Comparison of ENCODE assay signal across 21 mouse cellular contexts in the genomic region with DNA sequence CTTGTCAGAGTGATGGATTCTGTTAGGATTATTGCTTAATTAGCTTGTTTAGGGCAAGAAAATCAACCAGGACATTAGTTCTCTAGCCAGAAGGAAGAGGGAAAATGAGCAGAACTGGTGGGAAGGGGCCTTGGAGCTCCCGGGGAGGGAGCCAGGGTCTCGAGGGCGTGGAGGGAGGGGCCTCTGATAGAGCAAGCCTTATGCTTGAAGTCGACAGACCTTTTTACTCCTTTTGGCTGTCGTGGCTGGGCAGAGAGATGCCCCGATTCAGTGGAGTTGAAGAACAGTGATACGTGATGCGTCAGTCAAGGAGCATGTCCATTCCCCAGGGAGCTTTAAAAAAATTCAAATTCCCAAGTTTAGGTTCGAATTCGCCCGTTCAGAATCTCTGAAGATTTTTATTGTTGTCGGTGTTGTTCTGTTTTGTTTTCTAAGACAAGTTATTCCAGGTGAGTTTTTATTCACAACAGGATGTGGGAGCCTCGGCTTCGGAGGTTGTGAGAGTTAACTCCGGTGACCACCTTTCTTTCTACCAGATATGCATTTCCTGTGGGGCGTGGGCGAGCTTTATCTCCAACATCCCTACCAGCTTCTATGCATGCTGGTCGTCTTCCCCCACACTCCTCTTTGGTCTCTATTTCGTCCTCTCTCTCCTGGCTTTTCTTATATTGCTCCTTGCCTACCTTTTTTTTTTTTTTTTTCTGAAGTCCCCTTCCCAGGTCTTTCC.
A peak's percentile ranks its signal among the peaks of the same experiment; 100 is the strongest.
DNase-seq lines count a peak whose midpoint lies in the region; ATAC-seq lines count a peak whose summit lies in the region.
"Had no signal": no experiment of that assay in that cellular context is flagged by ENCODE, and none has a peak within 500 bp of the region (broad histone marks: within the 10 kb centered on the region; RNA-seq: fewer than 3 reads in every experiment).

No protein-coding gene starts in this region.

- WGBS in heart, embryonic 10.5 days: 42% methylated on average over 19 of the region's 19 CpGs
- WGBS in kidney, embryonic 15.5 days: 53% methylated on average over 19 of the region's 19 CpGs

- no peaks in the 10 kb centered on the region for H3K9me3 ChIP-seq in heart, embryonic 10.5 days
- H3K9me3 ChIP-seq in kidney, embryonic 15.5 days (replicated peaks): no peaks in the 10 kb centered on the region
- H3K9me3 ChIP-seq: forebrain, embryonic 13.5 days; hindbrain, embryonic 13.5 days; limb, embryonic 12.5 days had no signal

- H3K27me3 ChIP-seq in heart, embryonic 10.5 days (ENCODE audit: insufficient read depth, poor library complexity, severe bottlenecking): peaks cover 19% of the 10 kb centered on the region
- H3K27me3 ChIP-seq in kidney, embryonic 15.5 days: peaks cover 13% of the 10 kb centered on the region

- no peak overlapping the region for H3K9ac ChIP-seq in kidney, embryonic 15.5 days
- H3K9ac ChIP-seq: forebrain, embryonic 13.5 days; hindbrain, embryonic 13.5 days; limb, embryonic 12.5 days; liver, postnatal 0 days had no signal

- intact Hi-C loops in left cerebral cortex, postnatal 4 days (cut with DNase I): no loop called here

- DNase-seq in heart, embryonic 10.5 days (ENCODE audit: low spot score): peak; percentile 72
- DNase-seq in heart, adult 9 months (ENCODE audit: low spot score in 2 of 2): no peak
- peak; percentile 73 for DNase-seq in T-cell, adult 2 months (ENCODE audit: low spot score)
- peak; percentile 47 for DNase-seq in thymus, postnatal 0 days (ENCODE audit: low spot score)
- DNase-seq in gastrocnemius, adult 8-10 months (ENCODE audit: low spot score in 2 of 2): no peak
- DNase-seq in left cerebral cortex, postnatal 4 days: no peak
- DNase-seq: adrenal gland, postnatal 14 days; cerebellum, adult 2 months; gastrocnemius, postnatal 10 days; kidney, adult 8-10 months; liver, postnatal 0 days had no signal

- H3K4me3 ChIP-seq in heart, embryonic 10.5 days: no peak overlapping the region
- H3K4me3 ChIP-seq in kidney, embryonic 15.5 days (replicated peaks): no peak overlapping the region
- H3K4me3 ChIP-seq: forebrain, embryonic 13.5 days; hindbrain, embryonic 13.5 days; layer of hippocampus, adult 2 months; limb, embryonic 12.5 days had no signal

- H3K27ac ChIP-seq in heart, embryonic 10.5 days: no peak overlapping the region
- no peak overlapping the region for H3K27ac ChIP-seq in kidney, embryonic 15.5 days
- H3K27ac ChIP-seq: forebrain, embryonic 13.5 days; hindbrain, embryonic 13.5 days; layer of hippocampus, adult 2 months; limb, embryonic 12.5 days; macrophage; stomach, postnatal 0 days had no signal

- peaks cover 9% of the 10 kb centered on the region; the same call in 1 of the 2 replicates for H3K4me1 ChIP-seq in heart, embryonic 10.5 days
- H3K4me1 ChIP-seq in kidney, embryonic 15.5 days: peaks cover 8% of the 10 kb centered on the region; the same call in 1 of the 2 replicates
- H3K4me1 ChIP-seq: forebrain, embryonic 13.5 days had no signal

- H3K36me3 ChIP-seq in heart, embryonic 10.5 days: no peaks in the 10 kb centered on the region
- no peaks in the 10 kb centered on the region for H3K36me3 ChIP-seq in kidney, embryonic 15.5 days
- H3K36me3 ChIP-seq: hindbrain, embryonic 13.5 days; limb, embryonic 12.5 days had no signal

- no peak for ATAC-seq in kidney, embryonic 15.5 days (replicated peaks; ENCODE audit: low FRiP score)
- ATAC-seq: forebrain, embryonic 13.5 days; liver, postnatal 0 days; lung, postnatal 0 days had no signal

- no peak overlapping the region for H3K4me2 ChIP-seq in kidney, embryonic 15.5 days
- H3K4me2 ChIP-seq: forebrain, embryonic 13.5 days; hindbrain, embryonic 13.5 days; limb, embryonic 12.5 days; liver, embryonic 11.5 days; midbrain, embryonic 11.5 days had no signal

Comparison
In these comparisons a context has a peak if more than half of its experiments do, and no peak if none do; other contexts are left out.
1. DNase-seq: peak in heart, embryonic 10.5 days (single experiment), T-cell, adult 2 months (single experiment) and thymus, postnatal 0 days (single experiment); none in heart, adult 9 months (0 of 2), gastrocnemius, adult 8-10 months (0 of 2) and left cerebral cortex, postnatal 4 days (single experiment).